Mouse (Mus musculus) MEL (cell line): Measurements from ENCODE around the gene Fam166a. TPM values are rescaled to one million over a fixed set of nuclear protein-coding genes. Genes with fewer than 3 reads are reported as not detected.
A peak's percentile ranks its signal among the peaks of the same experiment; 100 is the strongest.

Source experiments
- DNase-seq: peaks from one replicate; pipeline ENCODE4 v3.0.0; 2011; ENCODE audit warnings: low read depth, low spot score
- H3K27ac ChIP-seq: 2 replicates; pipeline ENCODE4 v1.5.1; 2012; ENCODE audit warnings: low read depth, mild to moderate bottlenecking, control low read depth, low read length, moderate library complexity; ENCODE audit not compliant: control insufficient read depth
- H3K27me3 ChIP-seq, 2 experiments: fragments of 150-350 bp in 1 of 2; sonication (generic) in 1 of 2; 2 replicates each; pipeline ENCODE4 v1.6.1; 2012; ENCODE audit warnings: low read length in 2 of 2, mild to moderate bottlenecking in 2 of 2, improper control_type of control experiment in 1 of 2, moderate library complexity in 1 of 2; ENCODE audit not compliant: insufficient read depth in 2 of 2, control insufficient read depth in 1 of 2
- H3K36me3 ChIP-seq, 2 experiments: 2 replicates each; pipeline ENCODE4 v1.6.1; 2012 to 2014; ENCODE audit warnings: low read length in 2 of 2, improper control_type of control experiment in 1 of 2, inconsistent platforms in 1 of 2, mild to moderate bottlenecking in 1 of 2; ENCODE audit not compliant: insufficient read depth in 2 of 2, control insufficient read depth in 1 of 2
- H3K4me1 ChIP-seq, 2 experiments: fragments of 150-350 bp in 1 of 2; sonication (generic) in 1 of 2; 2 replicates each; pipeline ENCODE4 v1.6.1; 2012; ENCODE audit warnings: low read length in 2 of 2, improper control_type of control experiment in 1 of 2, mild to moderate bottlenecking in 1 of 2; ENCODE audit not compliant: insufficient read depth in 2 of 2, control insufficient read depth in 1 of 2
- H3K4me3 ChIP-seq, 2 experiments: fragments of 150-350 bp in 1 of 2; sonication (generic) in 1 of 2; 2 replicates each; pipeline ENCODE4 v1.5.1; 2012; ENCODE audit warnings: low read depth in 2 of 2, low read length in 2 of 2, mild to moderate bottlenecking in 2 of 2, moderate library complexity in 2 of 2, control low read depth in 1 of 2, improper control_type of control experiment in 1 of 2; ENCODE audit not compliant: control insufficient read depth in 1 of 2, insufficient read depth in 1 of 2
- H3K79me2 ChIP-seq: 2 replicates; pipeline ENCODE4 v1.6.1; 2012; ENCODE audit warnings: mild to moderate bottlenecking, low read length, moderate library complexity; ENCODE audit not compliant: control insufficient read depth, poor library complexity, insufficient read depth
- H3K9ac ChIP-seq: 2 replicates; pipeline ENCODE4 v1.6.1; 2012; ENCODE audit warnings: low read depth, mild to moderate bottlenecking, control low read depth, low read length, moderate library complexity; ENCODE audit not compliant: control insufficient read depth, poor library complexity, severe bottlenecking
- H3K9me3 ChIP-seq: fragments of 150-350 bp; sonication (generic); replicated peaks from 2 replicates; pipeline ENCODE4 v1.6.1; 2012; ENCODE audit warnings: mild to moderate bottlenecking, low read length, improper control_type of control experiment, moderate library complexity; ENCODE audit not compliant: insufficient read depth
- BHLHE40 ChIP-seq: IDR thresholded peaks from 2 replicates; pipeline ENCODE4 v1.6.1; 2012; ENCODE audit warnings: low read depth, mild to moderate bottlenecking, inconsistent platforms, low read length, improper control_type of control experiment, borderline replicate concordance
- E2F4 ChIP-seq: IDR thresholded peaks from 2 replicates; pipeline ENCODE4 v1.6.1; 2011; ENCODE audit warnings: low read depth, low read length, improper control_type of control experiment, borderline replicate concordance
- ELF1 ChIP-seq: IDR thresholded peaks from 2 replicates; pipeline ENCODE4 v1.6.1; 2014; ENCODE audit warnings: low read depth, mild to moderate bottlenecking, inconsistent platforms, low read length, improper control_type of control experiment, moderate library complexity
- EP300 ChIP-seq, 2 experiments: IDR thresholded peaks; 2 replicates each; pipeline ENCODE4 v1.6.1; 2011; ENCODE audit warnings: improper control_type of control experiment in 2 of 2, low read length in 2 of 2, low read depth in 1 of 2, mild to moderate bottlenecking in 1 of 2
- ETS1 ChIP-seq: IDR thresholded peaks from 2 replicates; pipeline ENCODE4 v1.6.1; 2012; ENCODE audit warnings: low read depth, mild to moderate bottlenecking, inconsistent platforms, low read length, improper control_type of control experiment, moderate library complexity
- GABPA ChIP-seq: IDR thresholded peaks from 2 replicates; pipeline ENCODE4 v1.6.1; 2012; ENCODE audit warnings: low read depth, mild to moderate bottlenecking, inconsistent platforms, low read length, improper control_type of control experiment, moderate library complexity
- GATA1 ChIP-seq: IDR thresholded peaks from 2 replicates; pipeline ENCODE4 v1.6.1; 2011; ENCODE audit warnings: low read depth, low read length, improper control_type of control experiment
- HCFC1 ChIP-seq: IDR thresholded peaks from 2 replicates; pipeline ENCODE4 v1.6.1; 2012; ENCODE audit warnings: low read depth, mild to moderate bottlenecking, inconsistent platforms, low read length, improper control_type of control experiment, moderate library complexity
- MAX ChIP-seq: IDR thresholded peaks from 2 replicates; pipeline ENCODE4 v1.6.1; 2011; ENCODE audit warnings: low read length, improper control_type of control experiment
- MAZ ChIP-seq: IDR thresholded peaks from 2 replicates; pipeline ENCODE4 v1.6.1; 2012; ENCODE audit warnings: low read depth, mild to moderate bottlenecking, inconsistent platforms, low read length, improper control_type of control experiment
- MXI1 ChIP-seq: IDR thresholded peaks from 2 replicates; pipeline ENCODE4 v1.6.1; 2011; ENCODE audit warnings: mild to moderate bottlenecking, low read depth, low read length, improper control_type of control experiment
- MYB ChIP-seq: IDR thresholded peaks from 2 replicates; pipeline ENCODE4 v1.6.1; 2011; ENCODE audit warnings: mild to moderate bottlenecking, low read depth, low read length, improper control_type of control experiment
- MYC ChIP-seq: IDR thresholded peaks from 2 replicates; pipeline ENCODE4 v1.6.1; 2011; ENCODE audit warnings: low read depth, mild to moderate bottlenecking, low read length, improper control_type of control experiment, moderate library complexity
- NELFE ChIP-seq: IDR thresholded peaks from 2 replicates; pipeline ENCODE4 v1.6.1; 2011; ENCODE audit warnings: low read depth, low read length, improper control_type of control experiment
- NRF1 ChIP-seq: IDR thresholded peaks from 2 replicates; pipeline ENCODE4 v1.6.1; 2014; ENCODE audit warnings: low read depth, mild to moderate bottlenecking, inconsistent platforms, low read length, improper control_type of control experiment, moderate library complexity; ENCODE audit not compliant: poor library complexity, insufficient read depth, severe bottlenecking
- POLR2A ChIP-seq, 2 experiments: IDR thresholded peaks; 2 replicates each; pipeline ENCODE4 v1.6.1; 2011 to 2012; ENCODE audit warnings: low read length in 2 of 2, mild to moderate bottlenecking in 2 of 2, control low read depth in 1 of 2, improper control_type of control experiment in 1 of 2, low read depth in 1 of 2, moderate library complexity in 1 of 2; ENCODE audit not compliant: control insufficient read depth in 1 of 2, insufficient read depth in 1 of 2, poor library complexity in 1 of 2
- POLR2AphosphoS5 ChIP-seq: IDR thresholded peaks from 2 replicates; pipeline ENCODE4 v1.6.1; 2012; ENCODE audit warnings: low read depth, borderline replicate concordance, mild to moderate bottlenecking, inconsistent platforms, low read length, moderate library complexity, mixed read lengths
- SIN3A ChIP-seq: IDR thresholded peaks from 2 replicates; pipeline ENCODE4 v1.6.1; 2012; ENCODE audit warnings: low read length, improper control_type of control experiment, inconsistent platforms
- SMC3 ChIP-seq: IDR thresholded peaks from 2 replicates; pipeline ENCODE4 v1.6.1; 2011; ENCODE audit warnings: low read depth, low read length, improper control_type of control experiment
- TAL1 ChIP-seq: IDR thresholded peaks from 2 replicates; pipeline ENCODE4 v1.6.1; 2012; ENCODE audit warnings: mild to moderate bottlenecking, inconsistent platforms, low read length, moderate library complexity, mixed read lengths
- TBP ChIP-seq: IDR thresholded peaks from 2 replicates; pipeline ENCODE4 v1.8.0; 2011; ENCODE audit warnings: low read depth, low read length, improper control_type of control experiment
- TCF12 ChIP-seq: IDR thresholded peaks from 2 replicates; pipeline ENCODE4 v1.6.1; 2014; ENCODE audit warnings: low read depth, mild to moderate bottlenecking, inconsistent platforms, low read length, improper control_type of control experiment, moderate library complexity
- UBTF ChIP-seq: IDR thresholded peaks from 2 replicates; pipeline ENCODE4 v1.6.1; 2012; ENCODE audit warnings: low read depth, mild to moderate bottlenecking, inconsistent platforms, low read length, improper control_type of control experiment, moderate library complexity, borderline replicate concordance; ENCODE audit not compliant: insufficient read depth
- ZC3H11A ChIP-seq: IDR thresholded peaks from 2 replicates; pipeline ENCODE4 v1.6.1; 2012; ENCODE audit warnings: low read depth, mild to moderate bottlenecking, inconsistent platforms, low read length, improper control_type of control experiment
- polyA plus RNA-seq, 2 experiments: library from polyadenylated mRNA; stranded (reverse) in 1 of 2; unstranded in 1 of 2; fragments of >175 nt in 1 of 2; fragments of >200 nt in 1 of 2; gene quantifications; 2 replicates each; pipeline versions ENCODE4 v1.2.1 to v1.2.4; 2012; ENCODE audit warnings: low replicate concordance in 2 of 2, low read depth in 1 of 2; ENCODE audit not compliant: insufficient read length in 2 of 2, insufficient read depth in 1 of 2, missing spikeins in 1 of 2
- total RNA-seq: library from RNA; depleted of rRNA; stranded (reverse); fragments of 300-350 nt; gene quantifications from 2 replicates; pipeline ENCODE4 v1.2.3, GENCODE M21; 2012

Gene Fam166a
- total and polyA plus RNA-seq, 3 experiments: 1.1 to 15.6 TPM; not detected in 1

GRCm38 (mm10) chr2:25264851-25265250 is 46.3 kb downstream of the Fam166a start:
- peaks cover 0 to 36% of the 10 kb centered on the region in 2 experiments; a peak in 2 of 4 replicates for H3K36me3 ChIP-seq
- peak overlapping the region; percentile 93 for H3K9ac ChIP-seq
- no peaks in the 10 kb centered on the region for H3K27me3 ChIP-seq
- peaks cover 55% of the 10 kb centered on the region for H3K79me2 ChIP-seq
- H3K4me1 ChIP-seq: peaks cover 10 to 52% of the 10 kb centered on the region in 2 experiments
- no peak for DNase-seq
- TF ChIP-seq SMC3 (no peak), NRF1 (no peak), MAZ (no peak), TAL1 (no peak), UBTF (no peak), HCFC1 (no peak), MYB (no peak), MAX (no peak)
- no peaks in the 10 kb centered on the region for H3K9me3 ChIP-seq
- 0 out of 2 replicates have a peak overlapping the region, but pooled peaks have one; percentile 13 for H3K27ac ChIP-seq
- peak overlapping the region; percentile 90 to 95 for H3K4me3 ChIP-seq

- Histone ChIP-seq H3K79me2 (peaks cover 59% of the 10 kb centered on the region), H3K4me3 (peak overlapping the region; percentile 90 to 95), H3K36me3 (peaks cover 0 to 43% of the 10 kb centered on the region in 2 experiments; a peak in 3 of 4 replicates), H3K9ac (peak overlapping the region; percentile 93), H3K4me1 (peaks cover 10 to 53% of the 10 kb centered on the region in 2 experiments), H3K27me3 (no peaks in the 10 kb centered on the region), H3K9me3 (no peaks in the 10 kb centered on the region), H3K27ac (peak overlapping the region; percentile 70)
- peak; percentile 90 for DNase-seq
- TF ChIP-seq TCF12 (peak; percentile 70), E2F4 (no peak), BHLHE40 (no peak), GATA1 (no peak), POLR2AphosphoS5 (no peak), ZC3H11A (no peak), MXI1 (peak; percentile 71), MAX (peak; percentile 76), ELF1 (peak; percentile 83), GABPA (no peak), MYC (peak; percentile 83), TBP (0 out of 2 replicates have a peak, but pooled peaks have one; percentile 33), SMC3 (no peak), NRF1 (no peak), POLR2A (IDR thresholded peaks at IDR 0.05; ENCODE audit: control insufficient read depth in 1 of 2, insufficient read depth in 1 of 2, low read depth in 1 of 2, low read length in 2 of 2, poor library complexity in 1 of 2) (peak in 1 of 2 experiments; percentile 73; a peak in 2 of 4 replicates), NELFE (peak; percentile 58), SIN3A (peak; percentile 86), HCFC1 (peak; percentile 79), ETS1 (peak; percentile 68), EP300 (IDR thresholded peaks at IDR 0.05; ENCODE audit: low read depth in 1 of 2, low read length in 2 of 2) (peak; percentile 23 to 35; a peak in 2 of 4 replicates), MAZ (peak; percentile 73; the same call in 1 of the 2 replicates)
Observed at GRCm38 (mm10) chr2:25265897-25266656, 47.5 kb downstream of the Fam166a start.
